Mouse (Mus musculus) A20 (cell line): ENCODE results near the gene Ccsap.
A peak's percentile ranks its signal among the peaks of the same experiment; 100 is the strongest.
"Not testable (repeated sequence)": the region's sequence is repeated elsewhere in the genome, so short reads cannot be mapped to it uniquely, and the experiment has no call there.

Experiments
- DNase-seq: peaks from one replicate; pipeline ENCODE4 v3.0.0-alpha.2; 2011; ENCODE audit warnings: low read depth, low spot score

Ccsap gene

DNA sequence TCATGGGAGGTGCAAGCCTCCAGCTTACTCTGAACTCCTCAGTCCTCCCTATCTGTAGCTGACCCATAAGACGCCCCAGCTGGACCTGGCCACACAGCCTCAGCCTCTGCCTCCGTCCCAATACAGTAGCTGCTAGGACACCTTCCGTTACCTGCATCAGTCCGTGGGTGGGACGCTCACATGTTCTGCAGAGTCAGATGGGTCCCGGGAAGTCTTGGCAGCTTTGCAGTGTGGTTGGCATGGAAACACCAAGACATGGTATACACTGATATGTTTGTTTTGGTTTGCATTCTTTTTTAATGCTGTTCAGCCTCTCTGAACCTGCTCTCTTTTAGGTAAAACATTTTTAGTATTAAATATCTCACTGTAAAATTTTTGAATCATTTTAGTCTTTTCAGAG, 23.7 kb downstream of the Ccsap start:
- no peak for DNase-seq

DNA sequence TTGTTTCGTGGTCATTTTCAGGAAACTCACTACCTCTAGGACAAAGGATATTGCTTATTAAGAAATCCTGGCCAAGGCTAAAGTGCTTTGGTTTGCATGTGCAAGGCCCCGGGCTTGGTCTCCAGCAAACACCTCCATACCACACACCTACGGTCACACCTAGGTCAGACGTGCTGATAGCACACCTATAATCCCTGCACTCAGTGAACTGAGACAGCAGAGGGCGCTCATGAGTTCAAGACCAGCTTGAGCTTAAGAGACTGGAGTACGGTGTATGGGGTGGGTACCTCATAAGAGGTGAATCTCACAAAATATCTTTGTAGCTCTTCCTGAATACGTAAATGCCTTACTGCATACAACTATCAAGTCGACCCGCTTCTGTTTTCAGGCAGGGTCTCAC, 24.6 kb downstream of the Ccsap start:
- DNase-seq, result peak; percentile 73

DNA sequence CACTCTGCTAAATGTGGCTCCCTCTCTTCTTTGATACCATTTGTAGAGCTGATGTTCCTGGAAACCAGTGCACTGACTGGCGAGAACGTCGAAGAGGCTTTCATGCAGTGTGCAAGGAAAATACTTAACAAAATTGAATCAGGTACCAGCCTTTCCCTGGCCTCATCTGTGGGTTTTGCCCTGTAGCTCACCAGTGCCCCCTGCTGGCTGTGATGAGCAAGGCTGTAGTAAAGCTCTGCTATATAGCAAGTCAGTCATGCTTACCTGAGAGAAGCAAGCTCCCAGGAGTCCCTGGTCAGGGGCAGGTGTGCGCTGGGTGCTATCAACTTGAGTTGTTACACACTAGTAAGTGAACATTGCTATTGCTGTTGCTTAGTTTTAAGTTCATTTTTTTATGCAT, 27.3 kb downstream of the Ccsap start:
- peak; percentile 56 for DNase-seq

DNA sequence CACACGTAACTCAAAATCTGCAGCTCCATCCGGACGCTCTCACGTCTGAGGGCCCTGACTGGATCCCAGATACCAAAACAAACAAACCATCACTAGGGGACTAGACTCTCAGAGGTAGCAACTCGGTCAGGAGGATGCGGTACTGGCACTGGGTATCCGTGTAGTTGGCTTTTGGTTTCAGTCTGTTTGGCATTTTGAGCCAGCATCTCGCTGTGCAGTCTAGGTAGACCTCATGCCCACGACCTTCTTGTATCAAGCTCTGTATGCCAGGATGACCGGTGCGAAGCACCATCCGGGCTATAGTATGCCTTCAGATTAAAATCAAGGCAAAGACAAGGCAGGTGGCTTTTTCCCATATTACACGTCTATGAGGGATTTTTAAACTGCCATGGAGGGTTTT, 32.5 kb downstream of the Ccsap start:
- no peak for DNase-seq

DNA sequence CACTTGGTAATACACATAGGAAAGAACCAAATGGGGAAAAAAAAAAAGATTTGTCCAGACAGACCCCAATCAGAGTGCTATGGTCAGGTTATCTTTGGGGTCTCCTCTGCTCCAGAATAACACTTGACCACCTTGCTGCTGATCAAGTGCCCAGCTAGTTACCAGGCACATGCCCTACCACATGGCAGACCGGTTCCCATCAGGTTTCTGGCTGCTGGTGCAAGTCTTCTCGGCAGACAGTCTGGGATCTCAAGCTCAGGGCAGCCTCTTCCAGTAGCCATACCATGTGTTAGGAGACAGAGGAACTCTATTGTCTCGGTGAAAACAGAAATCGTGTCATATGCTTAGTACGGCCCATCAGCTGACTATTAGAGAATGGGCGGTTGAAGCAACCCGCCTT, 33.3 kb downstream of the Ccsap start:
- DNase-seq, result no peak

DNA sequence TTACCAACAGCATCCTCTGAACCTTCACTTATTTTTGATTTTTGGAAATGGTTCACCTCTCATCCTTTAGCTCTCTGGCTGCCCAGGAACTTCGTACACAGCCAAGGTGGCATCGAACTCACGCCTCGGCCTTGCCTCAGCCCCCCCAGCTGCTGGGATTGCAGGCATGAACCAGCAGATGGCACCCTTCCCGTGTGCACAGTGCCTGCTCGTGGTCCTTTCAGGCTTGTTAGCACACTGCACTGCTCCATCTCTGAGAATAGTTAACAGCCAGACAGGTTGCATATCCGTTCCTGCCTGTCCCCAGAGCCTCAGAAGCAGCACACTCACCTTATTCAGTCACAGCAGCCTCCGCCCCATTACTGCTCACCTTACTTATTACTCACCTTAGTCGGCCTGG, 34.0 kb downstream of the Ccsap start:
- peak; percentile 44 for DNase-seq

DNA sequence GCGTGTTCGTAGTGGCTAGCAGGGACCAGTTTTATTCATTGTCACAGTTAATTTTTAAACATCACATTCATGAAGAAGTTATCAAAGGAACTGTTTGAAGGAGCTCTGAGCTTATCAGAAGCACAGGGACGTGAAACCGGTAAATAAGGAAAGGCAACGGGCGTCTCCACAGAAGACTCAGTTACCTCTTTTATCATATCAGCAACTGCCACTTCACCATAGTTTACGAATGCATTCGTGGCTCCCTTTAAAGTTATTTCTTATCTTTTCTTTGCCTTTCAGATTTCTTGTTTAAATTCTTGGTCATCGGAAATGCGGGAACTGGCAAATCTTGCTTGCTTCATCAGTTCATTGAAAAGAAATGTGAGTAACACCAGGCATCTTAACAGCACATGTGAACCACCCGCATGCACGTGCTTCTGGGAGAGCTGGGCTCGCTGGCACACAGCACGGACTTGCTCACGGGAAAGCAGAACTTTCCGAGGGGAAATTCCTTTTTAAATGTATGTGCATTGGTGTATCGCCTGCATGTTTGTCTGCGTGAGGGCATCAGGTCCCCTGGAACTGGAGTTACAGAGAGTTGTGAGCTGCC, 36.4 kb downstream of the Ccsap start:
- no peak for DNase-seq

DNA sequence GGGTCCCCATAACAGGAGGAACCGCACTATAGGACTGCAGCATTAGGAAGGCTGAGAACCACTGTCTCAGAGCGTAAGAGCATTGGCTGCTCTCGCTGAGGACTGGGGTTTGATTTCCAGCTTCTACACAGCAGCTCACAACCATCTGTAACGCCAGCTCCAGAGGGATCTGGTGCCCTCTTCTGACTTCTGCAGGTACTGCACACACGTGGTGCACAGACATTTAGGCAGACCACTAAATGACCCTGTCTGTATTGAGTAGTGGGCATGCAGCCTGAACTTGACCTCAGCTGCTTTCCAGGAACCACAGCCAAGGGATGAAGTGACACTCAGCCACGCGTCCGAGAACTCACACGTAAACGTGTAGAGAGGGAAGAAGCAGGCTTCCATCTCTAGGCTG, 36.9 kb downstream of the Ccsap start:
- DNase-seq, result no peak

DNA sequence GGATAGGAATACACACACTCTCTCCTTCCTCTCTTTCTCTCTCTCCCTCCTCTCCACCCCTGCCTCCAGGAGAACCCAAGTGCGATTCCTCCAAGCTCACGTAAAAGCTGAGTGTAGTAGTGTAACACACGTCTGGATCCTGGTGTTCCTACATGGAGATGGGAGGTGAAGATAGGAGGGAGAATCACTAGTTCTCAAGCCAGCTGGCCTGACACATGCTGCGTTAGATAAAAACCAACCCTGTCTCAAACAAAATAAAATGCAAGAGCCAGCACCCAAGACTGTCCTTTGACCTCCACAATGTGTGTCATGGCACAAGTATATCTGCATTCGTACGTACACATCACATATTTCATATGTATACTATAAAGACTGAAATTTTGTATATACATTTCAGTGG, 39.2 kb downstream of the Ccsap start:
- DNase-seq, result no peak

DNA sequence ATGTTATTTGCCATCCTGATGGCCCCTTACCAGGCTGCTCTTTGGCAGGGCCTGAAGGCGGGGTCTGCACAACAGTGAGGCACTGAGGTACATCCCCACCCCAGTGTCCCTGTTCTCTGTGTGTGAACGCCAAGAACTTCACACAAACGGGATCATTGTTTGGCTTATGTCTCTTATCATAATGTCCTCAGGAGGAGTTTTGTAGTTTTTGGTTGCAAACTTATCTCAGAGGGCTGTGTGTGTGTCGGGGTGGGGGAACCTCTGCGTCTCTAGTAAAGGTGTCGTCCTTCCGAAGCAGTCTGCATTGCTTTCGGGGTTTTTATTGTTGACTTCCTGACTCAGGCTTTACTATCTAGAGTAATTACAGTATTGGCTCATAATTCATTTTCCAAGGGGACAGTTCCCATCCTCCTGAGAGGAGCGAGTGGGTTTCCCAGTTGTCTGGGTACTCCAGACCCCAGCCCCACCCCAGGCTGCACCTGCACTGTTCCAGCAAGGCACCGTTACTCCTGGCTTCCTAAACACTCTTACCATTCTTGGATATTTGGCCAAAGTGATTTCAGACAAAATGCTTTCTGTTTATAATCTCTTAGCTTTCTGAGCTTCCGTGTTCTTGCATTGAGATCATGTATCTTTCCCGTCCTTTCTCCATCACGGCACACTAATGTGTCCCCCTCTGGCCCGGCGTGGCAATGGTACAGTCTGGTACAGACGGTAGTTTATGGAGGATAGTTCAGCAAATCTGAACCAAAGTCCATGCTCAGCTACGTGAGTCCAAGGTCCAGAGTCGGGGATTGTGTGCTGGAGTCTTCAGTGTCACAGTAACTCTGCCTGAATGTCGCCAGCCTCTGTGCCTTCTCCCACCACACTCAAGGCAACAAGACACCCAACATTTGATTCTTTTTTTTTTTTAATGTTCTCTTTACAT, 40.1 kb downstream of the Ccsap start:
- no peak for DNase-seq

DNA sequence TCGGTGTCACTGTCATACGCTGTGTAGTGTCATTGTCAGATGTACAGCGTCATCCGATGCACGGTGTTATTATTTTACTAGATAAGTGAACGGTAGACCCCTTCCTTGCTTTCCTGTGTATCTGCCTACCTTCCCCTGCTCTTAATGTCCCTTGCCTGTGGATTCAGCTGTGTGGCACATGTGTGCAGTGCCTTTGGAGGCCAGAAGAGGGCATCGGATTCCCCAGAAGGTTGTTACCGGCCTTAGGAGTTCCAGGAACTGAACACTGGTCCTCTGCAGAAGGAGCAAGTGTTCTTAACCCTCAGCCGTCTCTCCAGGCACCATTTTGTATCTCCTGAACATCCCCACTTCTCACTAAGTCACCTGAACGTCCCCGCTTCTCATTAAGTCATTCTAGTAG, 42.3 kb downstream of the Ccsap start:
- DNase-seq, result peak; percentile 18

DNA sequence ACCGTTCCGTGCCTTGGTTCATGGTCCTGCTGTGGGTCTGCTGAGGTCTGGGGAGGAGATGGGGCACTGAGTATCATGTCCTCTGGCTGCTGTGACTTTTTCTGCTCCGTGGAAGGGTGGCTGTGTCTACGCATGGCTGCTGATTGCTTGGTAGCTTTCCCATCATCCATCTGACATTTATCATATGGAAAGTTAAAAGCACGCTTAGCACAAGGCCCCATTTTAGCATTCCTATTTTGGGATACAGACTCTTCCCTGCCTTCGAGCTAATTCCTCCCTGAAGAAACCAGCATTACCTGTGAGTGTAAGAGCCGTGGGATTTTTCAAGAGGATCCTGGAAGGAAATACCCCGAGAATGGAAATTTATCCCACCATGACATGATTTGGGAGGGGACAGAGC, 43.1 kb downstream of the Ccsap start:
- DNase-seq, result no peak

DNA sequence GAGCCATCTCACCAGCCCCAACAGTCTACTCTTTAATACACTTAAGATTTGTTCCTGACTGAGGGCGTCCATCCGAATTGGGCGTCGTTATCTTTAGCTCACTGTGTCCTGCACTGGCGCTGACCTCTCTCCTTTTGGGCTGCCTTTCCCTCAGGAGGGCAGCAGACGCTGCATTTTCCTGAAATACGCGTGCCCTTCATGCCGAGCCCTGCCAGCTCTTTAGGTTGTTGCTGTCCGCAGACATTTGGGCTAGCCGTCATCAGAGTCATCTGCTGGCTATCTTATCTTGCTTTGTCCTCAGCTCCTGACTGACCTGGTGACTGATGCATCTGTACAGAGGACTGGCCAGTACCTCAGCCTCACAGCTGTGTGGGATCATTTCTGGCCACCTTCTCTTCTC, 44.7 kb downstream of the Ccsap start:
- DNase-seq, result no peak

DNA sequence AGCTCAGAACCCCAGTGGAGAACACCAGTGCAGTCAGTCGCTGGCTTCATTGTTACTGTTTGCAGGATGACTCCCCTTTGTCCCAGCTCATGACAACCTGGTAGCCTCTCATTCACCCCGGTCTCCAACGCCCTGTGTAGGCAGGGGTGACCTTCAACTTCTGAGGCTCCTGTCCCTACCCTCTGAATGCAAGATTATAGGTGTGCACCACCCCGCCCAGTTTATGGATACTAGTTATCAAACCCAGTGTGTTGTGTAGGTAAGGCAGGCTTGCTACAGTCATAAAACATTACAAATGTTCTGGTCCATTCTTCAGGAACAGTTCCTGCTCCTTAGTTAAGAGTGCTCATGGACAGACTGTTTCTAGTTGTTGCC, 46.1 kb downstream of the Ccsap start:
- no peak for DNase-seq

DNA sequence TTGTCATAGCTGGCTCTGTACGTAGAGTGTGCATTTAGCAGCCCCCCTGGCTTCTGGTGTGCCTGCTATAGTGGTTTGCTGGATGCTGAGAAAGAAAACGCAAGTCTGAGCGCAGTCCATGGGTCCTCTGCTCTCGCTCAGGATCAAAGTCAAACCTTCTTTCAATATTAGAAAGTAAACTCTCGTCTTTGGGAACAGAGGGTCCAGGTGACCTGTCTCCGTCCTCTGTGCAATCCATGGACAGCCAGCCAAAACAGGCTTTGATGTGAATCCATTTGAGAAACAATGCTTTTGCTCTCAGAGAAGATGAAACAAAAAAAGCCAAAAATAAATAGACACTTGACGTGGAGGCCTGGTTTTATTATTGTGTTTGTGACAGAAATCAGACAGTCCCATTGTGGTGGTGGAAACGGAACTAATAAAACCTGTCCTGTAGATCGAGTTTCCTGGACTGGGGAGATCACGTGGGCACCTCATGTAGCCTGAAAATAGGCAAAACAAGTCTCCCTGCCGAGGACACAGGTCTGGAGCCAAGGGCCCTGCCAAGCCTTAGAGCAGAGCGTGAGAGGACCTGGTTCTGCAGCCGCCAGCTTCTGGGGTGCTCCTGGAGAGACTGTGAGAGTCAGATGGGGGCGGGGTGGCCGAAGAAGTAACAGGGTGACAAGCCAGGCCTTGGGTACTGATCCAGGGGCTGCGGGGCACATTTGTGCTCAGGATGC, 46.7 kb downstream of the Ccsap start:
- DNase-seq, result no peak

DNA sequence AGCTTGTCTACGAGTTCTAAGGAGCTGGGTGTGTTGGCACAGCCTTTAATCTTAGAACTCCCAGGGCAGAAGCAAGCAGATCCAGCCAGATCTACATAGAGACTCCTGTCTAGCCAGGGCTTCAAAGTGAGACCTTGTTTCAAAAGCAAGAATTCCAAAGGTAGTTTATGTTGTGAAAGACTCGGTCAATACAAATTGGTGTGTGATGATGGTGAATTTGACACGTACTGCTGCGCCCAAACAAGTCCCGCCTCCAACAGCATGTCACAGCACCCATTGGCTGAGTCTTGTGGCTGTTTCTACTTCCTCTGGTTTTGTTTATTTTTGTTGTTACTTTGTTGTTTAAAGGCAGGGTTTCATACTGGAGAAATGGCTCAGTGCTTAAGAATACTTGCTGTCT, 47.8 kb downstream of the Ccsap start:
- no peak for DNase-seq

DNA sequence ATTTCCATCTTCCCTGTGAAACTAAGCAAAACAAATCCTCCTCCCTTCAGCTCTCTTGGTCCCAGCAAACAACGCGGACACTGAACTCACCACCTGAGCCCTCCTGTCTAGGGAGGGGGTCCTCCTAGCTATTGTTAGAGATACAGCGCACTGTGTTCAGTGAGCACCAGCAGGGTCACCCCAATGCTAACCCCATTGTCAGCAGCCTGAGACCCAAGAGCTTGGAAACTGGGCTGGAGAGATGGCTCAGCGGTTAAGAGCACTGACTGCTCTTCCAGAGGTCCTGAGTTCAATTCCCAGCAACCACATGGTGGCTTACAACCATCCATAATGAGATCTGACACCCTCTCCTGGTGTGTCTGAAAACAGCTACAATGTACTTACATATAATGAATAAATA, 50.7 kb downstream of the Ccsap start:
- not testable (repeated sequence) for DNase-seq

DNA sequence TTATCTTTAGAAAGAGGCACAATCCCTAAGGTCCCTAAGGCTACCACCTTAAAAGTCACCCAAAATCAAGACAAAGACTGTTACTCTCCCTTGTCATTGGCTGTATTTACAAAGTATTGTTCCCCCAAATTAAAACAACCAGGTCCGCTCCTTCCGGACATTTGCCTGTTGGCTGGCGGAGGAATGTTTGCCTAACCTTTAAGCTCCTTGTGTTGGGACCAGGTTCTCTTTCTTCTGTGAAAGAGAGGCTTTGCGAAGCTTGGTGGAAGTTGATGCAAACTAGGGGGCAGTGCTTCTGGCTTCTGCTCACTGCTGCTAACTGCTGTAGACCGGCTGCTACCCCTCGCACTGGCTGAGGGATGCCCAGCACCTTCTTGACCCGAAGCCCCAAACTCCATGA, 51.3 kb downstream of the Ccsap start:
- no peak for DNase-seq

DNA sequence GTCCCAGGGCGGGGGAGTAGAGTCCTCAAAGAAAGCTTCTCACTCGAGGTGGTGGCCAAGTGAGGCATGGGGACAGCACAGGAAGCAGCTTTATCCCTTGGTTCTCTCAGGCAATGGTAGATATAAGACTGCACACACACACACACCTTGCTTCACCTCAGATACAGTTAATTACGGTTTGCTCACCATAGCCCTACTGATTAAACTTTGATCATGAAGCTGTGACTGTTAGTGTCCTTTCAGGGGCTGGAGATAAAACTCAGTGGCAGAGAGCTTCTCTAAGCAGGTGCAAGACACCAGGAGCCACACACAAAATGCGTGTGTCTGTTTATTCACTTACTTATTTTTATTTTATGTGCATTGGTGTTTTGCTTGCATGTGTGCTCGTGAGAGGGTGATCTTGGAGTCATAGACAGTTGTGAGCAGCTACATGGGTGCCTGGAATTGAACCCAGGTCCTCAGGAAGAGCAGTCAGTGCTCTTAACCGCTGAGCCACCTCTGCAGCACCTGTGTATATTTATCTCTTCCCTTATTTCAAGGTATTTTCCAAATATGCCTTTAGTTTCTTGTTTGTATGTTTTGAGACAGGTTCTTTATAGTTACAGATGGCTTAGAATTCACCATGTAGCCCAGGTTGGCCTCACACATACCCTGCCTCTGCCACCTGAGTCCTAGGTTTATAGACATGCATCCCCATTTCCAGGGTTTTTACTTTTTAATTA, 52.0 kb downstream of the Ccsap start:
- DNase-seq, result no peak

DNA sequence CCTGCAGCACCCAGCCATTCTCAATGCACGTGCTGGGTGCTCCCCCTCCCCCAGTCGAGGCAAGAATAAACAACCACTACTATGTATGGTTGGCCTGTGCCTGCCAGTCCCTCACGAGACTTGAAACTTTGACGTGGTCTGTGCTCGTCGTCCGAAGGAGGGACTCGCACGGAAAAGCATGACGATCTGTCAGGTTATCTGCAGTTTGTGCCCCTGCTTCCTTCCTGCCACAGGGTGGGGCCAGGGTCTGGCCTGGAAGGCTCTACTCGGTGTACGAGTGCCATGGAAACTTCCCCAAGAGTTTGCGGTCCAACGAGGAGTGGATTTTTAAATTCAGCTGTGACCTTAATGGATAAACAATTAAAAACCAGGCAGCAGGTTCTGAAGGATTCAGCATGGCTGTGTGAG, 53.0 kb downstream of the Ccsap start:
- no peak for DNase-seq

DNA sequence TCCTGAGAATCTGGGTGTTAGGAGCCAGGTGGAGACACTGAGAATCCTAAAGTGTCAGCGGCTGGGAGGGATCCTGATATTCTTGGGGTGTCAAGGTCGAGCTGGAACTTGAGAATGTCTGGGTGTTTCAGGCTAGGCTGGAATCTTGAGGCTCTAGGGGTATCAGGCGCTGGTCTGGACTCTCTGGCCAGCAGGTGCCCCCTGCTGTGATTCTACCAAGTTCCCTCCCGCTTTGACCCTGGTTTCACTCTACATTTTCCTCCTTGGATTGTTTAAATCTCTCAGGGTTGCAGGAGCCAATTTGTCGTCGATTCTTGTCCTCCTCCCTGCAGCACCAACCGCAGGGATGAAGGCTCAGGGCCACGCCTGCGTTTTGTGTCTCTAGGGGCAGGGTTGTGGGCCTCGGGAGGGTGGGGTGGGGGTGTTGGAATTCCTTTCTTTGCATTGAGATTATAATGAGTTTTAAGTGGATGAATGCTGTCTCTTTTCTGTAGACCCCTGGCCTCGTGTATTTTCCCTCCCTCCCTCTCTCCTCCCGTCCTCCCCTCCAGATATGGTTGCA, 53.6 kb downstream of the Ccsap start:
- DNase-seq, result no peak
